Mouse (Mus musculus) kidney, embryonic 14.5 days (tissue): ENCODE results near the gene Snx11. TPM values are rescaled to one million over a fixed set of nuclear protein-coding genes. Genes with fewer than 3 reads are reported as not detected.

ENCODE experiments used
- ATAC-seq: fragments of 200-750 bp; cut with Nextera tagmentation; 2 replicates; pipeline ENCODE4 v1.8.0; 2017; ENCODE audit warnings: moderate number of reproducible peaks, mild to moderate bottlenecking, moderate TSS enrichment, moderate library complexity; ENCODE audit not compliant: low FRiP score, low TSS enrichment
- H3K27ac ChIP-seq: fragments of 300-500 bp; sonication (generic); 2 replicates; pipeline ENCODE4 v1.5.1; 2014; ENCODE audit warnings: low read depth, mild to moderate bottlenecking, low read length, moderate library complexity, mixed read lengths
- H3K27me3 ChIP-seq: fragments of 300-500 bp; sonication (generic); 2 replicates; pipeline ENCODE4 v1.6.1; 2014; ENCODE audit warnings: mild to moderate bottlenecking, low read length; ENCODE audit not compliant: control insufficient read depth, insufficient read depth
- H3K36me3 ChIP-seq: fragments of 300-500 bp; sonication (generic); 2 replicates; pipeline ENCODE4 v1.6.1; 2014; ENCODE audit warnings: low read length, mixed read lengths; ENCODE audit not compliant: control insufficient read depth, insufficient read depth
- H3K4me1 ChIP-seq: fragments of 300-500 bp; sonication (generic); 2 replicates; pipeline ENCODE4 v1.6.1; 2014; ENCODE audit warnings: low read length, mixed read lengths; ENCODE audit not compliant: control insufficient read depth, insufficient read depth
- H3K4me2 ChIP-seq: fragments of 300-500 bp; sonication (generic); replicated peaks from 2 replicates; pipeline ENCODE4 v1.6.1; 2014; ENCODE audit warnings: low read depth, mild to moderate bottlenecking, low read length
- H3K4me3 ChIP-seq: fragments of 300-500 bp; sonication (generic); 2 replicates; pipeline ENCODE4 v1.5.1; 2014; ENCODE audit warnings: mild to moderate bottlenecking, low read length
- H3K9ac ChIP-seq: fragments of 300-500 bp; sonication (generic); 2 replicates; pipeline ENCODE4 v1.6.1; 2014; ENCODE audit warnings: low read depth, mild to moderate bottlenecking, low read length, moderate library complexity
- H3K9me3 ChIP-seq: fragments of 300-500 bp; sonication (generic); 2 replicates; pipeline ENCODE4 v1.6.1; 2016; ENCODE audit warnings: low read length; ENCODE audit not compliant: control insufficient read depth
- WGBS: fragments of 180-500 bp; shearing (Covaris S2); extraction: QIAGEN DNeasy Blood & Tissue Kit; methylation state at CpG from one replicate; pipeline ENCODE4 v1.1.7; 2014; 5-methylcytosine and 5-hydroxymethylcytosine counted together
- polyA plus RNA-seq: library from polyadenylated mRNA; unstranded; fragments of >200 nt; fragmentation: Nextera tagmentation; extraction: Ambion mirVana; gene quantifications from 2 replicates; pipeline ENCODE4 v1.2.1, GENCODE M21; 2014

Gene Snx11
- polyA plus RNA-seq, 1 experiment from 2014 or later, result 10.2 TPM

DNA sequence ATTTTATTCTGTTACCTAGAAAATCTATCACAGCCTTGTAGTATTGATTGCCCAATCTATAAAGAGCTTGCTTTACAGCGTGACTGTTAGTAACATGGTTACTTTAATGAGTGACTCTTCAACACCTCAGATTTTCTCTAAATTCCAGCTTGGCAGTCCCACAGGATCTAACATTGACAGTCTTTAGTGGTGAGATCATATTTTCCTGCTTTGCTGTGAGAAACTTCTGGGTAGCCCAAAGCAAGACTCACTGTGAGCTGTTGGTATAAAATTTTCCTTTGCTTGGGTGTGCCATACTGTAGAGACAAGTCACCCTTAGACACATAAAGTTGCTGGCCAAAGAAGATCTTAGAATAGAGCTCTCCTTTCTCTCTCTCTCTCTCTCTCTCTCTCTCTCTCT is 51.5 kb downstream of the Snx11 start:
- no peaks in the 10 kb centered on the region for H3K27me3 ChIP-seq
- no peak overlapping the region for H3K4me3 ChIP-seq
- peaks cover 21% of the 10 kb centered on the region for H3K4me1 ChIP-seq
- 79% methylated on average over 1 of the region's 1 CpGs for WGBS
- no peak overlapping the region for H3K9ac ChIP-seq
- no peaks in the 10 kb centered on the region for H3K36me3 ChIP-seq
- H3K9me3 ChIP-seq, result no peaks in the 10 kb centered on the region
- no peak for ATAC-seq
- H3K4me2 ChIP-seq, result no peak overlapping the region
- H3K27ac ChIP-seq, result no peak overlapping the region

DNA sequence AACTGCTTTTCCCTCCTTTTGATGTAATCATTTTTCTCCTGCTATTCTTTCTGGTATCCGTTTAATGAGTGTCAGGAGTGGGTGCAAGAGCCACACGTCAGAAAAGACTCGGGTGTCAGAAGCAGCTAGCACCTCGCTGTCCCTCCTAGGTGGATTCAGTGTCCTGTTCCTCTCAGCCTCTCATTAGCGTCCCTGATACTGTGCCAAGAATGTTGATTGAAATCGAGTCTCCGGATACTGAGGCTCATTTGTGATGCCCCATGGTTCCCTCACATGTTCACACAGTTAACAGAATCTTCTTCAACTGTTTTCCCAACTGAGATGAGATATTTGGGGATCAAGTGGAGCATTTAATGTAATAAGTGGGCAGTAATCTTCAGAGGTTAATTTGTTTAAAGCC is 58.8 kb downstream of the Snx11 start:
- no peak for ATAC-seq
- WGBS, result 63% methylated on average over 7 of the region's 7 CpGs
- peaks cover 3% of the 10 kb centered on the region; the same call in 1 of the 2 replicates for H3K27me3 ChIP-seq
- no peak overlapping the region for H3K9ac ChIP-seq
- no peak overlapping the region for H3K4me2 ChIP-seq
- H3K9me3 ChIP-seq, result no peaks in the 10 kb centered on the region
- no peak overlapping the region for H3K4me3 ChIP-seq
- no peak overlapping the region for H3K27ac ChIP-seq
- no peaks in the 10 kb centered on the region; the same call in 1 of the 2 replicates for H3K4me1 ChIP-seq
- no peaks in the 10 kb centered on the region for H3K36me3 ChIP-seq

Other genes starting within 250 kb of the Snx11 start
- gene Cbx1, start 11.6 kb upstream of the Snx11 start, polyA plus RNA-seq, result 137 and 181 TPM in 2 replicates
- 37.3 and 43.2 TPM in 2 replicates for gene Nfe2l1, start 52.4 kb upstream of the Snx11 start, polyA plus RNA-seq
- 94.7 and 106 TPM in 2 replicates for gene Copz2, start 72.3 kb upstream of the Snx11 start, polyA plus RNA-seq
- gene Cdk5rap3, start 138.9 kb upstream of the Snx11 start, polyA plus RNA-seq, result 66.9 and 69.1 TPM in 2 replicates
- gene Prr15l, start 150.5 kb upstream of the Snx11 start, polyA plus RNA-seq, result 33.7 and 36.3 TPM in 2 replicates
- gene Pnpo, start 166.4 kb upstream of the Snx11 start, polyA plus RNA-seq, result 17.3 and 28.0 TPM in 2 replicates
- 13.3 and 23.9 TPM in 2 replicates for gene Sp2, start 205.4 kb upstream of the Snx11 start, polyA plus RNA-seq
- 0.57 and 0.60 TPM in 2 replicates for gene Sp6, start 235.8 kb upstream of the Snx11 start, polyA plus RNA-seq